Mouse (Mus musculus) lung, postnatal 0 days (tissue): Measurements from ENCODE around the gene Canx.

Source experiments
- CTCF ChIP-seq: IDR thresholded peaks from 2 replicates; pipeline ENCODE4 v1.5.1; 2016; ENCODE audit warnings: antibody characterized with exemption, mild to moderate bottlenecking
- EP300 ChIP-seq: IDR thresholded peaks from 2 replicates; pipeline ENCODE4 v1.6.1; 2016; ENCODE audit warnings: antibody characterized with exemption, mild to moderate bottlenecking, control low read depth

DNA sequence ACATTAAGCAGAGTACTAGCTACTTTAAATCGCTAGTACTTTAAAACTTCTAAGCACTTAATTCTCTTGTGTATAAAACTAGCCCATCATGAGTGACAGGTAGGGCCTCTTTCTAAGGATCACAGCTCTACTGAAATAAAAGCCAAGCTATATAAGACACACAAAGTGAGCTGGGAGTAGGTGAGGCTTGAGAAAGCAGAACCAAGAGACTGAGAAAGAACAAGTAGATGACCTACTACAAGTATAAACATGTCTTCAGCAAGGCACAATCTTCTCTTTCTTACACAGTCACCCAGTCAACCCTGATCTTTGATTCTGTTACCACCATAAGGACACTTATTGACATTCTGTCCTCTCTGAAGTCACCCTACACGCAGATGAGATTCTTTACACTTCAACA is 12.7 kb downstream of the Canx start:
- TF ChIP-seq CTCF (no peak), EP300 (no peak)
